Mouse (Mus musculus) G1E-ER4 (cell line): ENCODE data around the gene Fbxo40. TPM values are rescaled to one million over a fixed set of nuclear protein-coding genes. Genes with fewer than 3 reads are reported as not detected.

Experiments used
- GATA1 ChIP-seq: IDR thresholded peaks from one replicate; pipeline ENCODE4 v1.8.0; 2012; ENCODE audit warnings: low read length, inconsistent platforms
- polyA plus RNA-seq: library from polyadenylated mRNA; stranded (reverse); fragments of >175 nt; gene quantifications from 2 replicates; pipeline ENCODE4 v1.2.3, GENCODE M21; 2012

Gene Fbxo40
- polyA plus RNA-seq: not detected in 2 replicates

DNA sequence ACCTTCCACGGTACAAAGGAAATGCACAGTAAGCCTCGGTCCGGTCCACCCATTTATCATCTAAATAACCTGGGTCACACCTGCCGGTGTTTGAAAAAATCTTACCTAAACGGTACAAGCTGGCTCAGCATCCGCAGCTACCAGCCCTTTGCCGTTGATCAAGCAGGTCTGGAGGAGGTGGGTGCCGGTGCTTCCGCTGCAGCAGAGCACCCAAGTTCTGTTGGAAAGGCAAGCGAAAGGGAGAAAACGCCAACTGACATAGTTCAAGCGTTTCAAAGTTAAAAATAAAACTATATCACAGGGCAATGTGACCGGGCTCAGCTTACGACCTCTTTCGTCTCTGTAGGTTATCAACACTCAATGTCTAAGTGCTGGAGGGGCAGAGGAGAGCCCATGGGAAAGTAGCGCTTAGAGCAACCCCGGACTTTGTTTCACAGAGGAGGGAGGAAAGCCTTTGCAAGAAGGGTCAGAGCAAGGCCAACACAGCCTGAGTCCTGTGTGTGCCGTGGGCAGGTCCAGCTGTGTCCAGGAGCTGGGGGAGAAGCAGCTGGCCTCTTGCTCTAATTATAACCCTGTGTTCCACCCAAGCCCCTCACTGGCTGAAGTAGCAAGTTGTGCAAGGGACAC, at the start of gene Fbxo40:
TSS of gene Fbxo40 (minus strand) at position 469 of the 627 bp plus-strand sequence.
- no peak for TF ChIP-seq GATA1

GRCm38 (mm10) chr16:37034751-37035150, 44.5 kb upstream of the Fbxo40 start:
- TF ChIP-seq GATA1: no peak

DNA sequence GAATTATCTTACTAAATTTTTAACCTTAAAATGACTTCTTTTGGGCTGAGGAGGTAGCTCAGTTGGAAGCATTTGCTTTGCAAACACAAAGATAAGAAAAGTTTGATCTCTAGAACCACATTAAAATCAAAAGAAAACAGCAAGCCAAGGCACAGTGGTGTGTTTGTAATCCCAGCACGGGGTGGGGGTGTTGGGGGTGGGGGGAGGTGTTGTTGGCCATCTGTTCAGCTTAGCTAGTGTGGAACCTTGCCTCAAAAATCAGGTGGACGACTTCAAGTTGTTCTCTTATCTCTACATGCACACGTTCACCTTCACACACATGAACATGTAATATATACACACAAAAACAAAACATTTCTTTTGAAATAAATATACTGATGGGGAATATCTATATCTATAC, 41.7 kb upstream of the Fbxo40 start:
- no peak for TF ChIP-seq GATA1

- TF ChIP-seq GATA1: no peak
These were observed 37.3 kb upstream of the Fbxo40 start for GRCm38 (mm10) chr16:37027581-37027980.

GRCm38 (mm10) chr16:37012336-37012735, 22.1 kb upstream of the Fbxo40 start:
- TF ChIP-seq GATA1: no peak

DNA sequence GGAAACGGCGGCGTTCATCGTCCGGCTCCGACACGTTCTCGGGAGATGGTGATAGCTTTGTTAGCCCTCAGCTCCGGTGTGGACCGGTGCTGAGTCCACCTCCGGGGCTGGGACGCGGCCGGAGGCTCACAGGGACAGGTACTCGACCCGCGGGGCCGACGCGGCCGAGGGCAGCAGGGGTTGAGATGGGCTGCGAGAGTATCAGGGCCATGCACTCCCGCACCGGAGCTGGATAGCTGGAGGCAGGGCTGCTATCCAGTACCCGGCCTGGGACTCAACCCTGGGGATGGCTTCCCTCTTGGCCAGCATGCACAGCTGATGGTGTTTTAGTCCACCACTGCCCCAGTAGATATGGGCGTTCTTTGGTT, 21.6 kb upstream of the Fbxo40 start:
- no peak for TF ChIP-seq GATA1

DNA sequence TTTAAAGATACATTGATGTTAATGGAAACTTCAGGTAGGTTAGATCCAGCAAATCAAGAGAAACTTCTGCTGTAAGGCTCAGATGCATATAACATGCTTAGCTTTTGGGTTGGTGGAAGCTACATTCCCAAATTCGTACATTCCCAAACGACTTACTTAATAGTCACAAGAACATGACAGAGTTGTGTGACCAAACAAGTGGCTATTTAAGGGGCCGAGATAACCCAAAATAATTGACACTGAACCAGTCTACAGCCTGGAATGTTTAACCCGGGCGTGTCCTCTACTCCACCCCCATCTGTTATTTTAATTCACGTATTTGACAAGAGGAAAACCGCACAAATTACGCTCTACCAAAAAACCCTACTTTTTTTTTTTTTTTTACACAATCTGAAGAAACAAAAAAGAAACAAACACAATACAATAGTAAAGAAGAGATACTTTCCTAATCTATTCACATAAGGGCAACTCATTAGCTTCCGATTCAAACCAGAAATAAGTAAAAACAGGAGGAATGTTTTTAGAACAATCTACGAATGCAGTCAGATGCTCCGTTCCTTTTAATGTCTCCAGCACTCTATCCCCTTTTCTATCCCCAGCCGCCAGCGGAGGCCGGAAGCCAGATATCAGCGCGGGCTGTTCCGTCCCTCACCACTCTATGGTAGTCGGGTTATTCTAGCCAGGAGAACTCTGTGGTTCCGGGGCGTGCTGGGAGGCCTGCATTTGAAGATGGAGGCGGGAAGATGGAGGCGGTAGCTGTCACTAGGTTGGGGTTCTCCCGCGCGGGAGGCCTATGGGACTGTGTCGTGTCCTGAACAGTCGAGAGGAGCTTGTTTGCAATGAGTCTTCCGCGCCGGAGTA, 21.0 kb upstream of the Fbxo40 start, which contains the start of gene Polq:
TSS of gene Polq (plus strand) at position 726 of the 861 bp plus-strand sequence.
- TF ChIP-seq GATA1: no peak

GRCm38 (mm10) chr16:37010370-37010769, 20.1 kb upstream of the Fbxo40 start:
- no peak for TF ChIP-seq GATA1

- TF ChIP-seq GATA1: no peak
These were observed 19.0 kb upstream of the Fbxo40 start for GRCm38 (mm10) chr16:37009262-37009661.

DNA sequence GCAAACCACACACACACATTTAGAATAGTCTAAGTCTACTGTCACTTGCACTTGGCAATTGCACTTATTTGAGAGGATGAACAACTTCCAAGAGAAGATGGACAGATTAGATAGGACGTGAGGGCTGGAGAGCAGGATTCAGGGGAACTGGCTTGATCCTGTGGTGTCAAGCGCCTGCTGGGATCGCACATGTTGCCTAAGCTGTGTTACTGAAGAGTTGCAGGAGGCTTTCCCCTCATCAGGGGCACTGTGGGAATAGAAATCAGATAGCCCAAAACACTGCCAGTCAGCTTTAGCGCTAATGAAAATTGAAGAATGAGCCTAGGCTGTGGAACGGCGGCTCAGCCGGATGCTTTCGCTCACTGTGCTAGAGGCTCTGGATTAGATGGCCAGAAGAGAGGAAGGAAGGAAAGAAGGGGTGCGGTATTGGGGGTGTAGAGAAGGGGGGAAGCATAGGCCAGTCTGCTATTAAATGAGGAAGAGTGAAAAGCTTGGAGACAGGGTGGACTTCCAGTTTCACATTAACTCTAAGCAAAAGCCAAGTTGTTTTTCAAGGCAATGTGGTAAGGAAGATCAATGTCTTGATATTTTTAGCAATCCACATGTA, 9.2 kb upstream of the Fbxo40 start:
- no peak for TF ChIP-seq GATA1

DNA sequence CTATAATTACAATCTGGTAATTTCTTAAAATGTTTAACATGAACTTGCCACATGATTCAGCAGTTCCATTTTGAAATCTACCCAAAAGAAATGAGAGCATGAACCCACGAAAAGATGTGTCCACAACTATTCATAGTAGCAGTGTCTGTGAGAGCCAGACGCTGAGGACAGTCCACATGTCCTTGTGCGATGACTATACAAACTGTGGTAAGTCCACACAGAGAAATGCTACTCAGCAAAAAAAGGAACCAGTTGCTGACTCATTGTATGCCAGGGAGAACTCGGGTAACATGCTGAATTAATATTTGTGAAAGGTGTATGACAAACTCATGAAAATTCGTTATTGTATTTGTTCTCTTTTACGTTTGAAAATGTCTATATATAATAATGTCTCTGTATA, 7.4 kb upstream of the Fbxo40 start:
- TF ChIP-seq GATA1: no peak

- no peak for TF ChIP-seq GATA1
These were observed 774 bp downstream of the Fbxo40 start for GRCm38 (mm10) chr16:36989493-36989892.

GRCm38 (mm10) chr16:36988066-36988465, 2.2 kb downstream of the Fbxo40 start:
- no peak for TF ChIP-seq GATA1

- TF ChIP-seq GATA1: no peak
These were observed 2.9 kb downstream of the Fbxo40 start for GRCm38 (mm10) chr16:36987399-36987798.

GRCm38 (mm10) chr16:36985636-36986042, 4.6 kb downstream of the Fbxo40 start:
- no peak for TF ChIP-seq GATA1

GRCm38 (mm10) chr16:36983796-36984195, 6.5 kb downstream of the Fbxo40 start:
- TF ChIP-seq GATA1: no peak
